Mouse (Mus musculus) urinary bladder, postnatal 10 days (tissue): ENCODE results near the gene Trpm3.
A peak's percentile ranks its signal among the peaks of the same experiment; 100 is the strongest.

ENCODE experiments used
- DNase-seq: peaks from one replicate; pipeline ENCODE4 v3.0.0; 2022; ENCODE audit warnings: low spot score

Trpm3 gene

GRCm38 (mm10) chr19:22138590-22139421 lies at the start of gene Trpm3:
Trpm3 (plus strand) TSS chr19:22139046.
- DNase-seq, result no peak

GRCm38 (mm10) chr19:22100582-22100981 lies 38.3 kb upstream of the Trpm3 start:
- no peak for DNase-seq

DNA sequence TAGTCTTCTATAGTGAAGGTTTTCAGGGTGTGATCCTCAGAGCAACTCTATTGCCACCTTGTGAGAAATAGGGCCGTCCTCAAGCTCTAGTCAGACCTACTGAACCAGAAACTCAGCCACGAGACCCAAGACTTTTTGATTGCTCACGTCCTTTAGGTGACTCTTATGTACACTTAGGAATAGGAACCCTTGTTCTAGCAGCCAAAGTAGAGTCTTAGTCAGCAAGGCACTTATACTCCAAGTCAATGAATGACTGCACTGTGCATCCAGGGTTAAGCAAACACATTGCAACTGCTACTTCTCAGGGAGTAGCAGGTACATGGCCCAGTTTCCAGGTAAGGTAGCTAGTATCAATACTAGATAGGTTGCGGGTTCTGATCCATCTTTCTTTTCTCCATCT lies 35.0 kb upstream of the Trpm3 start:
- no peak for DNase-seq

DNA sequence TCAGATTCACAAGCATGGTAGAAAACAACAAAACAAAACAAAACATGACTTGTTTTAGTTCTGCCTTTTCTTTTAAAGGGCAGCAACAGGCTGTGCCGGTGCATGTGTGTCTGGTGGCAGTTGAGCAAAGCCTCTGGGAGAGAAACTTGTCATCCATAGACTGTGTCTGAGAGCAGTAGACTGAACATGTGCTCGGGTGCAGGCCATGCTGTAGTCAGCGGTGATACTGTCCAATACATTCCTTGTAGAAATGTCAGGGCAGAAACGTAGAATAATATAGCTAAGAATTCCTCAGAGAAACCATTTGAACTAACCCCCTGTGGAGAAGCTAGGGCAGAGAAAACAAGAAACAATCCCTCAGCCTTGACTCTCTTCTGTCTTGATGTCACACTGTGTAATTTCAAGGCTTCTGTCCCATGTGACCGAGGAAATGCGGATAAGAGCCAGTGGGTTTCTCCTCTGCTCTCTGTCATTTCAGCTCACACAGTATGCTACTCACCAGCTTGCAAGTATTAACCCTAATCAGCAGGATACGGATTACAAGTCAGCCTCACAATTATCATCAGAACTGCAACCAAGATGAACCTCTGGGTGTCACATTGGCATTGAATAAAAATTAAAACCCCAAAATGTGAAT lies 33.9 kb upstream of the Trpm3 start:
- DNase-seq, result no peak

- DNase-seq, result no peak
Measured at GRCm38 (mm10) chr19:22105648-22106047, 33.2 kb upstream of the Trpm3 start.

DNA sequence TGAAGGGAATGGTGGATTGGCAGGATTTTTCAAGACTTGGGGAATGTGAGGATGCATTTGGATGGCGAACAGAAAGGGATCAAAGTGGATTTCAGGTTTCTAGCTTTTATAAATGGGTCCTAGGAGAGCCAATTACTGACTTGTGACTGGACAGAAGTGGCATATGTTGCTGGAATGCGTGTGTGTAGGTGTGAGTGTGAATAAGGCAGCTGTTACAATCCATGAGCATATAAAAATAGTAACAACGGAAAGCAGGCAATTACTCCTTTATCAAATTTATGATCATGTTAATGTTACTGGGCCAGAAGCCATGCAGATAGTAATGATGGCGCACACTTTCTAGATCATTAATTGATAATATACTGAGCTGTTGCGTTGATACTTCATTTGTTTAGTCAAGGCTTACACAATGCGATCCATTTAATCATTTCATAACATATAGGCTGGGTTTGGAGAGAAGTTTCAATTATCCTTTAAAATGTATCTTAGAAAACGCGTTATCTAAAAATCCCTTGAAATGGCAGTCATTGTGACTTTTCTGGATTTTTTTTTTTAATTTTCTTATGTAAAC lies 29.9 kb upstream of the Trpm3 start:
- DNase-seq, result no peak

DNA sequence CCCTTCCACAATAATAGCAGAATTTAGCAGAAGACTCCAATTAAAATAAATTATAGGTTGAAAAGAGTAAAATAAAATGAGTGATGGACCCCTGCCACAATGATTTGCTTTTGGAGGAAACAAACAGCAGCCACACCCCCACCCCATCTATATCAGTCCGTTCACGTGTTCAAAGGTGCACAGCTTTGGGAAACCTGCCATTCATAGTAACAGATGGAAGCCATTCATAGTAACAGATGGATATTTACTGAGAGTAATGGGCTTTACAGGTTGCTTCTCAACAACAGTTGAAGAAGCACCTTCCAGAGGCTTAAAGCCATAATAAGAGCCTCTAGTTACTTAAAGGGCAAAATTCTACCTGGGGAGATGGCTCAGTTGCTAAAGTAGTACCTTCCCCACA lies 17.9 kb upstream of the Trpm3 start:
- DNase-seq, result no peak

- DNase-seq, result no peak
Measured at GRCm38 (mm10) chr19:22121631-22122030, 17.2 kb upstream of the Trpm3 start.

DNA sequence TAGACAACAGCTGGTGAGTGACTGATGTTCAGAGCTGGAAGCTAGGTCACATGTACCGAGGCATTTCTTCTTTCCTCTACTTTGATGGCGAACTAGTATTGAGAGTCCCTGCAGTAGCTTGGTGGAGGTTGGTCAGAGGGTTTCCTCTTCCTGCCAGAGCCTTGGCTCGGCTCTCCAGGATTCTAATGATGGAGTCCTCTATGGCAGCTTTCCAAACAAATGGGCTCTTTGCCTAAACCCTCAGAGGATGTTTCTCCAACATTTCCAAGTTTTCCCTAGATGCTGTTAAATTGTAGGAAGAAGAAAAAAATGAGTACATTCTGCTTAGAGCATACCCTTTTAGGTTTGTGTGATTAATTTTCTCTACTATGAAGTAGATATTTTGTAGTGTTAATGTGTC lies 6.2 kb upstream of the Trpm3 start:
- DNase-seq, result no peak

DNA sequence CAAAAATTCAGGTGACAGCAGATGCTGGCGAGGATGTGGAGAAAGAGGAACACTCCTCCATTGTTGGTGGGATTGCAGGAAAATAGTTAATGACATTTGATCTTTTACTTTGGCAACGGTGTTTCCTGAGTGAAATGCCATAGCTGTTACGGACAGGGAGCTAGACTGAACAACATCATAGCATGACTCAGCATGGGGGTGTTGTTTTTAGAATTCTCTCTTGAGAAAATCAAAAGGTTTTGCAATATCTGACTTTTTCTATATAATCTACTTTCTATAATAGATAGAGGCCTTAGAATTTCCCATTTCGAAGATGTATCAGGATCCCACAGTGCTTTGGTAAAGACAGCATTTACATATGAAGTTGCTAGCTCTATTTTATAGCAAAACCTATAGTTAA lies 39.7 kb downstream of the Trpm3 start:
- DNase-seq, result no peak

DNA sequence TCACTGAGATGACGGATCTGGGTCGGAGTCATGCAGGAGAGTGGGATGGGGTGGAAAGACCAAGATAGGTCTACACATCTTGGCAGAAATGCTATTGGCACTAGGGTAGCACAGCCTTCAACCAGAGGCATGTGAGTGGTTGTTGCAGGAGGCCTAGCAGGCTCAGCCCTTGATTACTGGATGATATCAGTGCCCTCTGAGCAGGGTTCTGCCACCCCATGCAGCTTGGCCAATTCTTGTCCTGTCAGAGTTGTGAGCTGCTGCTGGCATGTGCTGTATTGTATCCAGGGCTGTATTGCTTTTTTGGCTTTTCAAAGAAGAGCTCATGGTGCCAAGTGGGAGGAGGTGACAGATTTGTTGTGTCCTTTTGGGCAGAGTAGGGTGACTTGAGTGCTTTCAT lies 40.2 kb downstream of the Trpm3 start:
- no peak for DNase-seq

GRCm38 (mm10) chr19:22180136-22180535 lies 41.3 kb downstream of the Trpm3 start:
- DNase-seq, result no peak

- DNase-seq, result no peak
Measured at GRCm38 (mm10) chr19:22189716-22190115, 50.9 kb downstream of the Trpm3 start.

DNA sequence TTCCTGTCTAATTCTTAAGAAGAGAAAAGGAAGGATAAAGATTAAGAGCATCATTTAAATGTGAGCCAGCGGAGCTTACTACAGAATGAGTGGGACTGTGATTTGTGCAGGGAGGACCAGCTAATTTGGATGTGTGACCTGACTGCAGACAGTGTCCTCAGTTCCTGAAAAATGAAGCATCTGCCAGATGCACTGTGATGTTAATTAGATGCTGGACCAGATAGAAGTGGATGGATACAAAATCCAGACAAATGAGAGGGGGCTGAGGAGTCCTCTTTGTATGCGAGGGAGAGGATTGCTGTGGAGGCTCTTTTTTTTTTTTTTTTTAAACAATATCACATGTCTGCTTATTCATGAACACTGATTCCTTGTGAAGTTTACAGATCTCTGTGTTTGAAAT lies 83.7 kb downstream of the Trpm3 start:
- DNase-seq, result no peak

DNA sequence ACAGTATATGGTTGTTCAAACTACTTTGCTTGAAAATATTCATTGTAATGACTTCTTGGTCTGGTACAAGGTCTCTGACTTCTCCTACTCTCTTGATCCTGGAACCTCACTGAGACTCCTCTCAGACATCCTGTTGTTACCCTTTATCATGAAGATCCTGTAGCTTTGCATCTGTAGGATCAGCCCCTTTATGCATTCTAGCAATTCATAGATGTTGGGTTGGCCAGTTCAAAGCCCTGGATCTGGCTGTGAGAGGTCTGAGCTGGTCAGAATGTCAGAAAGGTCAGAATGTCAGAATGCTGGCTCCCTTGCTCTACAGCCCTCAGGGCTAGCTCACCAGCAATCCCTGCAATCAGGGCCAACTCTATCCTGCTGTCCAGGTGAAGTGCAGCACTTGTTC lies 95.3 kb downstream of the Trpm3 start:
- no peak for DNase-seq

- no peak for DNase-seq
Measured at GRCm38 (mm10) chr19:22249076-22249475, 110.2 kb downstream of the Trpm3 start.

DNA sequence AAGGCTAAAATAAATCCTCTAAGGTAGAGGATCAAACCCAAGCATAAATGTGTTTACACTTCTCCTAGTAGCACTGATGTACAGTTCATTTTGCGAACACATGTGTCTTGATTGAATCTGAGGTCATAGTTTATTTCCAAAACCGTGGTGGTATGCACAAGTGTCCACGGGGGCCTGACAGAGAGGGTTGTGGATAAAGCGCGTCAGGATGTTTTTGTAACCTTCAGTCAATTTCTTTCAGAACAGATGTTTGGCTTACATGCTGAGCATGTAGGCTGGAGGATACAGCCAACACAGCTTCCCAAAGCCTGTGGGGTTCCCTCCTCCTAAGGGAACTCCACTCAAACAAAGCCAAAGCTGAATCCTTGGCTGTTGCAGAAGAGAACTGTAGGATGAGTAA lies 134.1 kb downstream of the Trpm3 start:
- DNase-seq, result no peak

DNA sequence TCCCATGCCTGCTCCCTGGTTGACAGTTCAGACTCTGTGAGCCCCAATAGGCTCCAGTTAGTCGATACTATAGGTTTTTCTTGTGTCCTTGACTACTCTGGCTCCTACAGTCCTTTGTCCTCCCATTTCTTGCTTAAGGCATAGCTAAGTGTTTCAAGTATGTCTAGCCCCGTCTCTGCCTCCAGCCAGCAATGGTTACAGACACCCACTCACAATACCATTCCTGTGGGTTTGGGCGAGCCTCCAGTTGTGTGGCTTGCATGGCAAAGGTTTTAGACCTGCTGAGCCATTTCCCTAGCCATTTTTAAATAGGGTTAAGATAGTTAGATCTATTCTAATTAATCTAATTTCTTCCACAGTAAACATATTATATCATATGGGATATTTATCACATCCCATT lies 145.8 kb downstream of the Trpm3 start:
- no peak for DNase-seq

GRCm38 (mm10) chr19:22292671-22293070 lies 153.8 kb downstream of the Trpm3 start:
- no peak for DNase-seq

- no peak for DNase-seq
Measured at GRCm38 (mm10) chr19:22300906-22301305, 162.1 kb downstream of the Trpm3 start.

GRCm38 (mm10) chr19:22303021-22303951 lies 164.4 kb downstream of the Trpm3 start:
- DNase-seq, result no peak

DNA sequence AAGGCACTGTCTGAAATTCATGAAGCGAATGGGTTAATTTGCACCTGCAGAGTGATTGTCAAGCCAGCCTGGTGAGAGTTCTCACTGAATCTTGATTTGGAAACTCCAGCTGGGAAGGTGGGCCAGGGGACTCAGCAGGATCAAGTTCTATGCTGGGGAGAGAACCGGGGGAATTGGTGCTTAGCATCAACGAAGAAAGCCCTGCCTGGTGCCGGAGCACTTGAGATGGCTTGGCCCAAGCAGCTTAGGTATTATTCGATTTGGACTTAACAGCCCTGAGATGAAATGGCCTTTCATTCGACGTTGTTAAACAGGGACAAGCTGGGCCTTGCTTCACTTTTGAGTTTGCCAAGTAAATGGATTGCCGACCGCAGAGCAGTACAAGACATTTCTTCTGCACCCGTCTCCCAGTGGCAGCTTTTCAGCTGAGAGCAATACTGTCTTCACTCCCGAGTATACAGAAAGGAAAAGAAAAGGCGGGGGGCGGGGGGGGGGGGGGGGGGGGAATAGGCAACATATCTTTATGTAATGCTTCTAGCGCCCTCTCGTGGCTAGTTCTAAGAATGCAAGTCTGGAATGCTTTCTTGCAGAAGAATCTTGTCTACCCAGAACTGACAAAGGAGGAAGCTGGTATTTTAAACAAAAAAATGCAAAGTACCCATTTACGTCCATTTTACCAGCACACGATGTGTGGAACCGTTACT lies 165.3 kb downstream of the Trpm3 start:
- peak; percentile 69 for DNase-seq
